Mouse (Mus musculus): ENCODE measurements around the gene Nutf2-ps1.

Nutf2-ps1 gene

DNA sequence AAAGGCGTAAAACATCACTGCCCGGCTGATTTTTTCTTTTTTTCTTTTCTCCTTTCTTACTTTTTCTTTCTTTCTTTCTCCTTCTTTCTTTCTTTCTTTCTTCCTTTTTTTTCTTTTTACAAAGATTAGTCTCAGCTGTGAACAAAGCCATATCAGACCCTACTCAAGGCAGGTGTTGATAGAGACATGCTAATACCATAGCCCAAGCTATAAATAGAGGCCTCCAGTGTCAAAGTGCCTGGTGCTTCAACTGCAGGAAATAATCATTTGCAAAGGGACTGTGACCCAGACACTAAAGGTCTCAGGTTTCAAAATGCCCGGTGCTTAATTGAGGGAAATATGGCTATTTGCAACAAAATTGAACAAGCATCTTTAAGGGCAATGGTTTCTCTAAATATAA lies 20.3 kb downstream of the Nutf2-ps1 start:
- DNase-seq = no peak

GRCm38 (mm10) chr19:53567864-53568263 lies 21.0 kb downstream of the Nutf2-ps1 start:
- DNase-seq = no peak

DNA sequence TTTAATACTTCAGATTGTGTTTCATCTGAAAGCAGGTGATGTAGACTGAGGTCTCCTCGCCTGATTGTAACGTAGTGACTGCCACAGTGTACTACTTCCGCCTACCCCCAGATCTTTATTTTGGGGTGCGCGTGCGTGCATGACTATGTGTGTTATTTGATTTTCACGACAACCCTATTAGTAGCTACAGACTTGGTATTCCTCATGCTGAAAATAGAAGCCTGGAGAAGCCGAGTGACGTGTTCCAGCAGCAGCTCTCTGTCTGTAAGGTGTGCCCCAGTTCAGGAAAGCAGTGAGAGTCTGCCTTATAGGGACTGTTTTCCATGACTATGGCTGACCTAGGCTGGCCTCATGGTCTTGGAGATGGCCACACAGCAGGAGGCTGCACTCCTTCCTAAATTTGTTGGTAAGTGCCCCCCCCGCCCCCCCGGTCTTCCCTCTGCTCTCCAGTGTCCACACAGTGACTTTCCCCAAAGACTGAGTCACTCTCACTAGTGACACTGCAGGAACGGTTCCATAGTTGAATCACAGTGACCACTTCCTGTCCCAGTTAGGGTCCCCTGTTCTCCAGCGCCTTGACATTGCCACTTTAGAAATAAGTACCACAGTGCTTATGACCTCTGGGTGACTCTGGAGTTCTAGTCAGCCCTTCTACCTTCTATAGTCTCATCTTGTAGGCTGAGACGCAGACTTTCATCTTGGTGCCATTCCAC lies 23.1 kb downstream of the Nutf2-ps1 start:
- DNase-seq = no peak

DNA sequence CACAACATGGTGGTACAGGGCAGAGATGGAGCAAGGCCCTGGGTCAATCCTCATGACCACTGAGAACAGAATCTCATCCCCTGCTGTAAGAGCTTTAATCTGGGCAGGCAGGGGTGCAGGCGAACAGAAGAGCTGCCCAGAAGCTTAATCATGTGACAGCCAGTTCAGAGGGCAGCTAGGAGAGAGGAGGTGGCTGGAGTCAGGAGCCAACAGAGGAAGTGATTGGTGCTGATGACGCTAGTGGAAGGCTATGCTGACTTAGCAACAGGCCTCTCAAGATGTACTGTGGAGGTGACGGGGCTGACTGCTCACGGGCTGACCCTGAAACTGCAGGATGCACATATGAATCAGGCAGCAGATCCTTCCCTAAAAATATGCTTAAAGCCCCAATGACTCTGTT lies 24.7 kb downstream of the Nutf2-ps1 start:
- DNase-seq = no peak

GRCm38 (mm10) chr19:53560436-53560835 lies 28.4 kb downstream of the Nutf2-ps1 start:
- no peak for DNase-seq

DNA sequence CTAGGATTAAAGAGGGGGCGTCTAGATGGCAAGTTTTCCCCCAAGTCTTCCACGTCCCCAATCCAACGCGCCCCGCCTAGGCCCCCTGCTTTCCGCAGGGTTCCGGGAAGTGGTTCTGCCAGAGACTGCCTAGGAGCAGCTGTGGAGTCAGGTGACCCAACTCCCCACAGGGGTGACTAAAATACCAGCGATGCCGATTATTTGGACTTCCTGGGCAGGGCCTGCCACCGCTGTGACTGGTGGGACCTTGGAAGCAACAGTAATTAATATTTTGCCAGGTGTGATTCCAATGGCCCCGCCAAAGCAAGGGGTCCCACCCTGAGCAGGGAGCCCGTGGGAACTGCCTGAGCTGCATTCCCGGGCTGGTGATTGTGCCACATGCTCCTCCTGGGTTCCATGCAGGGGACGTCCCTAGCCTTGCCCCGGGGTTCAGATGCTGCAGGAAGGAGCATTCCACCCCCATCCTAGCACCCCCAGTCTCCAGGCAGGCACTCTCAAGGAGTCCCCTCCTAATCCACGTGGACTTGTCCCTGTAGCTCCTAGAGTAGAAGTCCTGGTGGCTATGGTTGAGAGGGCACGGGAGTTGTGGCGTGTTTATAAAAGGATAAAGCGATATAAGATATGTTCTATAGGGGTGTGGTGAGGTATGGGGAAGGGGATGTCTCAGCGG lies 31.5 kb downstream of the Nutf2-ps1 start:
- DNase-seq = no peak

DNA sequence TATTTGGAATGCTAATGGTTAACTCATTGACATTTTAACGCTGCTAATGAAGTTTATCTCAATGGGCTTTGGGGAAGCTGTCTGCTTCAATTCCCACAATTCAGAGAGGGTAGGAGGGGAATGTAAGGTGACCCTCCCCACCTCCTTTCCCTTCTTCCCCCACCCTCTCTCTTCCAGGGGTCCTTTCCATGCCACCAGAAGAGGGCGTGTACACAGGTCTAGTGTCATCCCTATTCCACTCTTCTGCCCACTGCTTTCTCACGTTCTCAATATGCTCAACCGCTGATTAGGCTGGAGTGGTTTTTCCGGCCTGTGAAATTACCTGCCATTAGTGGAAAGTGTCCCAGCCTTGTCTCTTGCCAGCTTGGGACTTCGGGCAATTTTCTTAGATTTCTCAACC lies 32.0 kb downstream of the Nutf2-ps1 start:
- DNase-seq = no peak

- no peak for DNase-seq
Observed at GRCm38 (mm10) chr19:53554981-53555616, 33.8 kb downstream of the Nutf2-ps1 start.

- no peak for DNase-seq
Observed at GRCm38 (mm10) chr19:53554402-53554801, 34.5 kb downstream of the Nutf2-ps1 start.

- no peak for DNase-seq
Observed at GRCm38 (mm10) chr19:53552795-53553194, 36.1 kb downstream of the Nutf2-ps1 start.

DNA sequence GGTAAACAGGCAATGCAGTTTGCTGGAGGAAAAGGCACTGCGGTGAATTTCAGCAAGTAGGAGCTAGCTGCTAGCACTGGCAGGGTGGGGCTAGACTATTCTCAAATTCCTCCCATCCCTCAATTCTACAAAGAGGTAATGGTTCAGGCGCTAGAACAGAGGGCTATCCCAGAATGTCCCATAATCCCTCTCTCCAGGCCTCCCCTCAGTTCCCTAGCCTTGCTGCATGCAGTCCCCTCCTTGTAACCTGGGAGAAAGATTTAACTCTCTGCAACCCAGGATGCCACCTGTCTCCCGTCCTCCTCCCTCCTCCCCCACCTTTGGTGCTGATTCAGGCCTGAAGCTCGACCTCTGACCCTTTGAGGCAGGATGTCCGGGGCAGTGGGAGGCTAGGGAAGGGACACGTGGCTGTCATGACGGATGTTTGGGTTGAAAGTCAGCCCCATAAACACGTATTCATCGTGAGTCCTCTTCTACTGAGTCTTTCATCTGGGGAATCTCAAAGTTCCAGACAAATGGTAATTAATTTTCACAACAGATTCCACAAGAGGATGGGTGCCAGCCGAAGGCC lies 36.6 kb downstream of the Nutf2-ps1 start:
- no peak for DNase-seq

DNA sequence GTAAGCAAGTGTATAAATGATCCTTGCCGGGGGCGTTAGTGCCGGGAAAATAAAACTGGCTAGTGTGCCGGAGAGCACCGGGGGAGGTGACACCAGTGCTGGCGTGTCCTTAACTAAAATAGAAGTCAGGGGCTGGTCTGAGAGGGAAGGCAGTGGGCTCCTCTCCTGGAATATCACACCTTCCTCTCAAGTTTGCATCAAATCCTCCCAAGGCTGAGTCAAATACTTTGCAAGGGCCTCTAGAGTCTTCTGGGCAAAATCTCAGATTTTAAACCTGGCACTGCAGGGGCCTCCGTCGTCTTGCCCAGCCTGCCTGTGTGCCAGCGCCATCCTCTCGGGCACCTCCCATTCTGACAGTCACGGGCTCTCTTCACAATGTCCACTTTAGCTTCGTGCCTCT lies 37.9 kb downstream of the Nutf2-ps1 start:
- DNase-seq = no peak

DNA sequence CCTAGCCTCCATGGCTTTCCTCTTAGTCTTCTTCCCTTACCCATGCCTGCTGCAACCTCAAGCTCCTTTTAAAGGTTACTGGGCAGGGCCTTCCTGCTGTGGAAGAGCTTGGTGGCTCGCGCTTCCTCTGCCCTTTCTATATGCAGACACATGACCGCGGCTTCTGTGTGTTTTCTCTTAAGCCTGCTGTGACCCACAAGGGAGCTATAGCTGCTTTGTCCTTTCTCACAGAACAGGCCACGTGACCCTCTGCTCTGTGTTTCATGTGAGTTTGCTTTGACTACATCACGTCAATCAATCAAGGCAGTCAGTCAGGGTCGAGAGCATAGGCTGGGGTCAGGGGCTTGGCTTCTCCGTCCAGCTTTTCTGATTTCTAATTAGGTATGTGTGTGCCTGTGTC lies 41.3 kb downstream of the Nutf2-ps1 start:
- DNase-seq = no peak

GRCm38 (mm10) chr19:53544923-53545561 lies 43.8 kb downstream of the Nutf2-ps1 start:
- DNase-seq = no peak

- no peak for DNase-seq
Observed at GRCm38 (mm10) chr19:53543602-53544001, 45.3 kb downstream of the Nutf2-ps1 start.

GRCm38 (mm10) chr19:53539296-53539695 lies 49.6 kb downstream of the Nutf2-ps1 start:
- DNase-seq = no peak

DNA sequence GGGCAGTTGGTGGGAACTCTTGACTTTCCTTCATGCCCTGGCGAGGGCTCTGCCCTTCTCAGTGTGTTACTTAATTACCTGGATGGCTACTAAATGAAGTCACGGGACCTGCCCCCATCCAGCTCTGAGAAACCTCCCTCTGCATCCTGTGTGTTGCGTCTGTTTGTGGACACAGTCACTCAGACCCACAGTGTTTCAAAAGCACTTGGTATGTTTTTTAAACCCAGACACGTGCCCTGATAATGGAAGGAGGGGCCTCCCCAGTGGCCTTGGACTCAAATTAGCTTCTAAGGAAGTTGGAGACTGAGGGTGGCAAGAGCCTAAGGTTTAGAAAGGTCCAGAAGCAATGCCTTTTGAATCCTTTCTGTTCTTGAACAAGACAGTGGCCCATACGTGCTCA lies 50.1 kb downstream of the Nutf2-ps1 start:
- DNase-seq = no peak

All from right cerebral cortex, postnatal 25 days (tissue).